Mouse (Mus musculus) hindbrain, embryonic 14.5 days (tissue): ENCODE results near the gene Dusp16. TPM values are rescaled to one million over a fixed set of nuclear protein-coding genes. Genes with fewer than 3 reads are reported as not detected.

Source experiments
- ATAC-seq: fragments of 200-750 bp; cut with Nextera tagmentation; 2 replicates; pipeline ENCODE4 v1.8.0; 2017; ENCODE audit warnings: moderate number of reproducible peaks, mild to moderate bottlenecking, moderate TSS enrichment, moderate library complexity; ENCODE audit not compliant: low FRiP score
- DNase-seq: peaks from one replicate; pipeline ENCODE4 v3.0.0-alpha.2; 2015; ENCODE audit warnings: low spot score
- H3K27ac ChIP-seq: fragments of 300-500 bp; sonication (generic); 2 replicates; pipeline ENCODE4 v1.5.1; 2014; ENCODE audit warnings: mild to moderate bottlenecking, moderate library complexity
- H3K27me3 ChIP-seq: fragments of 300-500 bp; sonication (generic); 2 replicates; pipeline ENCODE4 v1.6.1; 2014; ENCODE audit warnings: mild to moderate bottlenecking, low read length, mixed read lengths; ENCODE audit not compliant: control insufficient read depth, insufficient read depth
- H3K36me3 ChIP-seq: fragments of 300-500 bp; sonication (generic); replicated peaks from 2 replicates; pipeline ENCODE4 v1.6.1; 2014; ENCODE audit not compliant: control insufficient read depth, insufficient read depth
- H3K4me1 ChIP-seq: fragments of 300-500 bp; sonication (generic); replicated peaks from 2 replicates; pipeline ENCODE4 v1.6.1; 2014; ENCODE audit warnings: antibody characterized with exemption, low read length, mixed read lengths; ENCODE audit not compliant: control insufficient read depth, insufficient read depth
- H3K4me2 ChIP-seq: fragments of 300-500 bp; sonication (generic); replicated peaks from 2 replicates; pipeline ENCODE4 v1.6.1; 2014; ENCODE audit warnings: mild to moderate bottlenecking, moderate library complexity
- H3K4me3 ChIP-seq: fragments of 300-500 bp; sonication (generic); replicated peaks from 2 replicates; pipeline ENCODE4 v1.5.1; 2014; ENCODE audit warnings: mild to moderate bottlenecking, low read length
- H3K9ac ChIP-seq: fragments of 300-500 bp; sonication (generic); 2 replicates; pipeline ENCODE4 v1.6.1; 2014
- H3K9me3 ChIP-seq: fragments of 300-500 bp; sonication (generic); 2 replicates; pipeline ENCODE4 v1.6.1; 2016; ENCODE audit warnings: low read length; ENCODE audit not compliant: control insufficient read depth
- WGBS: fragments of 180-500 bp; shearing (Covaris S2); extraction: QIAGEN DNeasy Blood & Tissue Kit; methylation state at CpG from one replicate; pipeline ENCODE4 v1.1.7; 2014; 5-methylcytosine and 5-hydroxymethylcytosine counted together
- polyA plus RNA-seq: library from polyadenylated mRNA; unstranded; fragments of >200 nt; fragmentation: Nextera tagmentation; extraction: Ambion mirVana; gene quantifications from 2 replicates; pipeline ENCODE4 v1.2.1, GENCODE M21; 2014

Gene Dusp16
- polyA plus RNA-seq, 1 experiment from 2014 or later = 5.7 TPM

DNA sequence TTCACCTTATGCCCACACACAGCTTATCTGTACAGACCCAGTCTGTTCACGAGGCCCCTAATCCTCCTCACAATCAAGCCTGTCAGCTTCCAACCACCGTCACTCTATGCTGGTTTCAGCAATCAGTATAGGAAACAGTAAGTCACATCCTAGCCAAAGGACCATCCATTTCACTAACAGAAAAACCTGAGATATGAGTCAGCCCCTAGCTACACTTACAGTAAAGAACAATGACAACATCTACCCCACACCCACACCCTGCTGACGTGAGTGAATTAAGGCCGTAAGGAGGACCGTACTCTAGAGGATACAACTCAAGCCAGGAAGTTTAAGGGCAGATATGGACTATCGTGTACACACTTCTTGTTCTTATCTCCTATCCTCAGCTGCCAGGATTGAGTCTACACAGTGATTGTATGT lies 76.2 kb downstream of the Dusp16 start:
- H3K4me3 ChIP-seq = no peak overlapping the region
- WGBS = 89% methylated on average over 6 of the region's 6 CpGs
- DNase-seq = no peak

GRCm38 (mm10) chr6:134713897-134714296 lies 78.5 kb downstream of the Dusp16 start:
- no peak overlapping the region for H3K9ac ChIP-seq
- H3K9me3 ChIP-seq = no peaks in the 10 kb centered on the region
- H3K36me3 ChIP-seq = peaks cover 13% of the 10 kb centered on the region; the same call in 1 of the 2 replicates
- no peak overlapping the region for H3K4me3 ChIP-seq
- no peak overlapping the region for H3K27ac ChIP-seq
- H3K4me1 ChIP-seq = no peaks in the 10 kb centered on the region
- ATAC-seq (no peak), DNase-seq (no peak)
- WGBS = 21% methylated on average over 1 of the region's 1 CpGs
- H3K27me3 ChIP-seq = no peaks in the 10 kb centered on the region
- H3K4me2 ChIP-seq = no peak overlapping the region

More for the DNA sequence above, 76.2 kb downstream of the Dusp16 start:
- Histone ChIP-seq H3K36me3 (peaks cover 17% of the 10 kb centered on the region), H3K27ac (no peak overlapping the region), H3K27me3 (no peaks in the 10 kb centered on the region), H3K9me3 (no peaks in the 10 kb centered on the region), H3K4me2 (no peak overlapping the region), H3K9ac (no peak overlapping the region), H3K4me1 (no peaks in the 10 kb centered on the region; the same call in 1 of the 2 replicates)
- ATAC-seq = no peak

DNA sequence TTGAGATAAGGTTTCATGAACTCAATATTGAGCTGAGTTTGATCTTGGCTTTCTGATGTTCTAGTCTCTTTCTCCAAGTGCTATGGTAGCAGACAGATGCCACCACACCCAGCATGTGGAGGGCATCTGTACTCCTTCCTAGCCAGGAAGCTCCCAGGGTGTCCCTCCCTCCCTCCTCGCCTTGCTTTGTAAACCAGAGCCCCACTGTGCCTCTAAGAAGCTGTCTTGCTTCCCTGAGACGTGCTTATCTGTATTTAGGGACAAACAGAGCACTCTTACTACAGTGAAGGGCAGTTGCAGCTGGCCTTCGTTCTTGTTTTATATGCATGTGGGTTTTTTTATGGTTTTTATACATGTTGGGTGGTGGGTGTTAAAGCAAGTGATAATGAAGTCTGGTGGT lies 79.1 kb downstream of the Dusp16 start:
- Histone ChIP-seq H3K9ac (no peak overlapping the region), H3K4me1 (no peaks in the 10 kb centered on the region), H3K9me3 (no peaks in the 10 kb centered on the region), H3K27me3 (no peaks in the 10 kb centered on the region), H3K4me3 (no peak overlapping the region), H3K4me2 (no peak overlapping the region), H3K27ac (no peak overlapping the region), H3K36me3 (0 out of 2 replicates have a peak, but pooled peaks cover 12% of the 10 kb centered on the region)
- 43% methylated on average over 3 of the region's 3 CpGs for WGBS
- DNase-seq (no peak), ATAC-seq (no peak)

DNA sequence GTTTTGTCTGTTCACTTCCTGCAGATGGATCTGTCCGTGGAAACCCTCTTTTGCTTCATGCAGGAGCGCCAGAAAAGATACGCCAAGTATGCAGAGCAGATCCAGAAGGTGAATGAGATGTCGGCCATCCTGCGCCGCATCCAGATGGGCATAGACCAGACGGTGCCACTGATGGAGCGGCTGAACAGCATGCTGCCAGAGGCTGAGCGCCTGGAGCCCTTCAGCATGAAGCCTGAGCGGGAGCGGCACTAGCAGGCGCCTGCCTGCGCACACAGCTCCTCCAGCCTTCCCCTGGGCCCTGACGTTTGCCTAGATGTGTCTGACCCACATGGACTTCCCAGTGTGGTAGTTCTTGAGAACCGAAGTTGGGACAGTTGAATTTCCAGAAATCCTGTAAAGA lies 82.4 kb downstream of the Dusp16 start:
- no peak for DNase-seq
- Histone ChIP-seq H3K27me3 (no peaks in the 10 kb centered on the region), H3K4me3 (no peak overlapping the region), H3K9ac (no peak overlapping the region), H3K4me2 (no peak overlapping the region), H3K9me3 (no peaks in the 10 kb centered on the region), H3K36me3 (0 out of 2 replicates have a peak, but pooled peaks cover 5% of the 10 kb centered on the region), H3K4me1 (no peaks in the 10 kb centered on the region), H3K27ac (no peak overlapping the region)
- 80% methylated on average over 15 of the region's 15 CpGs for WGBS
- ATAC-seq = no peak

- 93% methylated on average over 4 of the region's 4 CpGs for WGBS
- no peak overlapping the region for H3K9ac ChIP-seq
- H3K4me2 ChIP-seq = no peak overlapping the region
- no peak overlapping the region for H3K4me3 ChIP-seq
- H3K27me3 ChIP-seq = no peaks in the 10 kb centered on the region
- H3K4me1 ChIP-seq = no peaks in the 10 kb centered on the region
- H3K9me3 ChIP-seq = no peaks in the 10 kb centered on the region
- no peak overlapping the region for H3K27ac ChIP-seq
- no peak for ATAC-seq
- no peak for DNase-seq
- H3K36me3 ChIP-seq = 0 out of 2 replicates have a peak, but pooled peaks cover 5% of the 10 kb centered on the region
Measured at GRCm38 (mm10) chr6:134706467-134706866, 86.0 kb downstream of the Dusp16 start.

- no peaks in the 10 kb centered on the region for H3K4me1 ChIP-seq
- no peak overlapping the region for H3K4me3 ChIP-seq
- no peak overlapping the region for H3K9ac ChIP-seq
- DNase-seq (no peak), ATAC-seq (no peak)
- no peaks in the 10 kb centered on the region for H3K9me3 ChIP-seq
- H3K36me3 ChIP-seq = no peaks in the 10 kb centered on the region
- WGBS = 97% methylated on average over 4 of the region's 4 CpGs
- H3K27me3 ChIP-seq = no peaks in the 10 kb centered on the region
- H3K4me2 ChIP-seq = no peak overlapping the region
- no peak overlapping the region for H3K27ac ChIP-seq
Measured at GRCm38 (mm10) chr6:134703053-134703690, 89.3 kb downstream of the Dusp16 start.

- Histone ChIP-seq H3K9ac (no peak overlapping the region), H3K4me1 (no peaks in the 10 kb centered on the region), H3K27ac (no peak overlapping the region), H3K9me3 (no peaks in the 10 kb centered on the region), H3K36me3 (no peaks in the 10 kb centered on the region), H3K4me2 (no peak overlapping the region), H3K4me3 (no peak overlapping the region), H3K27me3 (no peaks in the 10 kb centered on the region)
- DNase-seq (no peak), ATAC-seq (no peak)
- 93% methylated on average over 7 of the region's 7 CpGs for WGBS
Measured at GRCm38 (mm10) chr6:134702184-134702583, 90.2 kb downstream of the Dusp16 start.

GRCm38 (mm10) chr6:134701211-134701602 lies 91.2 kb downstream of the Dusp16 start:
- Histone ChIP-seq H3K27ac (no peak overlapping the region), H3K4me3 (no peak overlapping the region), H3K9me3 (no peaks in the 10 kb centered on the region), H3K4me1 (no peaks in the 10 kb centered on the region), H3K36me3 (no peaks in the 10 kb centered on the region), H3K4me2 (no peak overlapping the region), H3K9ac (no peak overlapping the region), H3K27me3 (no peaks in the 10 kb centered on the region)
- 96% methylated on average over 6 of the region's 6 CpGs for WGBS
- ATAC-seq (no peak), DNase-seq (no peak)

GRCm38 (mm10) chr6:134700451-134701210 lies 91.8 kb downstream of the Dusp16 start:
- Histone ChIP-seq H3K36me3 (no peaks in the 10 kb centered on the region), H3K4me1 (no peaks in the 10 kb centered on the region), H3K9ac (no peak overlapping the region), H3K9me3 (no peaks in the 10 kb centered on the region), H3K4me2 (no peak overlapping the region), H3K27ac (no peak overlapping the region), H3K27me3 (no peaks in the 10 kb centered on the region), H3K4me3 (no peak overlapping the region)
- 65% methylated on average over 8 of the region's 8 CpGs for WGBS
- ATAC-seq (no peak), DNase-seq (no peak)
